Mouse (Mus musculus): ENCODE measurements around the gene Gm17482.
A peak's percentile ranks its signal among the peaks of the same experiment; 100 is the strongest.
"Not testable (repeated sequence)": the region's sequence is repeated elsewhere in the genome, so short reads cannot be mapped to it uniquely, and the experiment has no call there.

Gene Gm17482

GRCm38 (mm10) chr6:115227043-115227442 is at the start of gene Gm17482:
Gm17482 (plus strand) TSS chr6:115227343.
- no peak for DNase-seq (ENCODE audit: low read depth, low spot score)

DNA sequence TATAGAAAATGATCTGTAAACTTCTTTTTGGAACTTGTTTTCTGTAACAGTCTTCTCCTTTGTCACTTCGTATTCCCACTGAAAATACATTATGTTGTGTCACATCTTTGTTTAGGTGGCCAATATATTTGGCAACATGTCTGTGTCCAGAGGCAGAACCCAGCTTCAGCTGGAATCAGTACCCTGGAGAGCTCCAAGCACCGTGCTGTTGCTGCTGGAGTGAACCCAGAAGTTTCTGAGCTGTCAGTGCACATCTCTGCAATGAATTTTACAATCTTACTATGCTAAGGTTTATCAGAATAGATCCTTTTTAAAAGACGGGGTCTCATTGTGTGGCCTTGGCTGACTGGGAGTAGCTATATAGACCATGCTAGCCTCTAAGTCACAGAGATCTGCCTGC is 48.3 kb upstream of the Gm17482 start:
- DNase-seq (ENCODE audit: low read depth, low spot score) = no peak

- DNase-seq (ENCODE audit: low read depth, low spot score) = no peak
Measured at GRCm38 (mm10) chr6:115181094-115181493, 46.0 kb upstream of the Gm17482 start.

DNA sequence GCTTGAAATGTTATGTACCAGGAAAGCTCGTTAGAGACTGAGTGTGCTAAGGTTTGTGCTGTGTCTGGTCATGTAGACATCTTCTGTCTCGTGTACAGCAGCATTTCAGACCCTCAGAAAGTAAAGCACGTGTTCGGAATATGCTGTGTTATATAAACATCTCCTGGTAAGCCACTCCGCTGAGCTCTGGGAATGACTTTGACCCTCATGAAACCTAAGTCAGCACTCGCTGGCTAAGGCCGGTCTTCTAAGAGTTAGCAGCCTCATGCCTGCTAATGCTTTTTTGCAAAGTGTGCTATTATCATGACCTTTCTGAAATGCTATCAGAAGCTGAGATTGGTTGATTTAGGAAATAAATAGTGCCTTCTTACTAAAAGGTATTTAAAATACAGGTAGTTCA is 36.0 kb upstream of the Gm17482 start:
- no peak for DNase-seq (ENCODE audit: low read depth, low spot score)

GRCm38 (mm10) chr6:115200753-115201152 is 26.4 kb upstream of the Gm17482 start:
- no peak for DNase-seq (ENCODE audit: low read depth, low spot score)

DNA sequence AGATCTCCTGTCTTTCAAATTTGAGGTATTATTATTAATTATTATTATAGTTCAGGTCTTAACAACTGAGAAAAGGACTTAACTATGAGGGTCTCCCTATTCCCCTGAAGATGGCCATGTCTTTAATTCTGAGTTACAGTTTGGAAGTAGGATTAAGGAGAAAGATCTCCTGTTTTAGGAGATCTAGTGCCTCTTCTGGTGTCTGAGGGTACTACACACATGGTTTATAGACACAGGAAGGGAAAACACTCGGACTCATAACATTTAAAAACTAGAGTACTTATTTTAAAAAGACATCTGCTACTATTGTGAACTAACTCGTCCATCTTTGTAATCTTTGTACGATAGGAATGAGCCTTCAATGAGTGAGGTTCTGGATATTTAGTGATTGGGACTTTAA is 24.1 kb upstream of the Gm17482 start:
- no peak for DNase-seq (ENCODE audit: low read depth, low spot score)

DNA sequence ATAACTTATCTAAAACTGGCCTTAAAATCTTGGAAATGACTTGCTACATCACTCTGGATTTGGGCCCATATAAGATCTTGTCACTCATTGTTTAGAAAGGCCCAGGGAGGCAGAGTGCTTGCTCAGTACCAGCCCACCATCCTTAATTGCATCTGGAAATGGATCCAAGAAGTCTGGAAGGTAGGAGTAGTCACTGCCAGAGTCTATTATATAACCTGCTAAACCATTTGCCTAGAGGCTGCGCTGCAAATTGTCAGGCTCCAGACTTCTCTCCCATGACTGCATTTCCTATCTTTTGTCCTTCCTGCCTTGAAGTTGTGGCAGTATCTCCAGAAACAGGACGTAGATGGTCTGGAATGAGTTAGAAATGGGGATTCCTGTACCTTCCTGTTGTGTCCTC is 17.0 kb upstream of the Gm17482 start:
- DNase-seq (ENCODE audit: low read depth, low spot score) = no peak

DNA sequence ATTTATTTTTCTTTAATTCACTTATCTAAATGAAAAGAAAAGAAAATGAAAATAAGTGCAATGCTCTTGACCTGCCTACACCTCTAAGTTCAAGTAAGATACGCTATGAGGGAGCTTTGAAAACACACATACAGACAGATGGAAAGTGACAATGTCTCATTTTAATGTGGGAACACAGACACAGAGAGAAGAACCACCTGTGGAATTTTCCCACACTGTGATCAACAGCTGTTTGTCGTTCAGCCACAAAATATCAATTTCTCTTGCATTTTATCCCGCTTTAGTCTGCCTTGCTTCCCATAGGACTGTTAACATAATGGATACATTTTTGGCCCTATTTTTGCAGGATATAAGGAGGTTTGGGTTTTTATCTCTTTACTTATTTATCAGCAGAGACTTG is 16.3 kb upstream of the Gm17482 start:
- DNase-seq (ENCODE audit: low read depth, low spot score) = no peak

GRCm38 (mm10) chr6:115212132-115212903 is 14.8 kb upstream of the Gm17482 start:
- no peak for DNase-seq (ENCODE audit: low read depth, low spot score)

DNA sequence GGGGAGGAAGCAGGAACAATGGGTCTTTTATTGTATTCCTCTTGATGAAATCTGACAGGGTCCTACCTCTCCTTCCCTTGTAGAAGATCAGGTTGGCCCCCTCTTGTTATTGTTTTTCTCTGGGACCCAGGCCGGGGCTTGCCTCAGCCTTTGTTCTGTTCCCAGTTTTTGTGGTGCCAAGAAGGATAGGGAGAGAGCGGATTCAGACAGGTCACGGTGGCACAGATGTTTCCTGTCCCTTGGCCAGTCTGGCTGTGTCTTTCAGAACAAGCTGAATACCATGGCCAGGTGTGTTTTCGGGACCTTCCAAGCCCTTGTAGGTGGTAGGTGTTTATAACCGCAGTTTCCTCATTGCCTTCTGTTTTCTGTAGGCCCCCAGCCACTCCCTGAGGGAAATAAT is 14.0 kb upstream of the Gm17482 start:
- no peak for DNase-seq (ENCODE audit: low read depth, low spot score)

- DNase-seq (ENCODE audit: low read depth, low spot score) = no peak
Measured at GRCm38 (mm10) chr6:115221215-115221641, 5.9 kb upstream of the Gm17482 start.

- no peak for DNase-seq (ENCODE audit: low read depth, low spot score)
Measured at GRCm38 (mm10) chr6:115225519-115225918, 1.6 kb upstream of the Gm17482 start.

DNA sequence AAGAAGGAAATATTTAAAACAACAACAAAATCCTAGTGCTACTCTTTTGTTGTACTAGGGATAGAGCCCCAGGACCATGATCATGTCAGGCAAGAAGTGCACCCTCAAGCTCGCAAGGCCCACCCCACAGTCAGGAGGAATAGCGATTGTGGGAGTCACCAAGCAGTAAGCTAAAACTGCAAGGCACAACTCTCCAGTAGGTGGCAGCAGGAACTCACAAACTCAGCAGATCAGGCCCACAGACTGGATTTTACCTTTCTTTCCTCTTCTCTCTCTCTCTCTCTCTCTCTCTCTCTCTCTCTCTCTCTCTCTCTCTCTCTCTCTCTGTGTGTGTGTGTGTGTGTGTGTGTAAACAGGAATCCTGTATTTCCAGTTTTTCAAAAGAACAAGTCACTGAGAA is 386 bp downstream of the Gm17482 start:
- DNase-seq (ENCODE audit: low read depth, low spot score) = peak; percentile 61

GRCm38 (mm10) chr6:115230557-115230956 is 3.4 kb downstream of the Gm17482 start:
- no peak for DNase-seq (ENCODE audit: low read depth, low spot score)

DNA sequence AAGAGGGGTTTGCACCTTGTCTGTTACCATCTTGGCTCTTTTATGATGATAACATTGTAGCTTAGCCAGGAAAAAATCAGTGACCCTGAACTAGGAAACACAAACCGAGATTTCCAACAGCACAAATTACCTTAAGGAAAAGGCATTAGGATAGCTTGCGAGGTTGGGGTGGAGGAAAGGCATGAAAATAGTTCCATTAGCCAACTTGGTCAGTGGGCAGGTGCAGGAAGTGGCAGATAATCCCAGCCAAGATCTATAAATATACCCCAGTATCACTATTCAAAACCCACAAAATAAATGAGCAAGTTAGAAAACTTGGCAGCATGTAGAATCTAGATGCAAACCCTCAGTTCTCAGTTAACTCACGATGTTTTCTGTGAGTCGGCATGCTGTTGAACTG is 4.7 kb downstream of the Gm17482 start:
- DNase-seq (ENCODE audit: low read depth, low spot score) = no peak

DNA sequence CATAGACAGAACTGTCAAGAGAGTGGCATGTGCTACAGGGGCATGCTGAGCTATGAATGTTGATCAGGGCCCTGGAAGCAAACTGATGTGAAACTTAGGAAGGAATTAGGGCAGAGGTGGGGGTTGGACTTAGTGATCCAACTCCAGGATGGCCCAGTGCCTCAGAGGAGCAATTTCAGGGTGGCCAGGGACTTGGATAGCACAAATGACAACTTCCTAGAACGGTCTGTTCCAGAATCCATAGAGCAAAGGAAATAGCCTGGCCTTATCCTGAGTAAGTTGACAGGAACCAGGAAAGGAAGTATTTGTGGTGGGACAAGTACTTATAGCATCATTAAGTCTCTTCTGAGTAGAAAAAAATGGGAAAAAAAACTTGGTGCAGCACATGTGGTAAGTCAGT is 5.4 kb downstream of the Gm17482 start:
- no peak for DNase-seq (ENCODE audit: low read depth, low spot score)

DNA sequence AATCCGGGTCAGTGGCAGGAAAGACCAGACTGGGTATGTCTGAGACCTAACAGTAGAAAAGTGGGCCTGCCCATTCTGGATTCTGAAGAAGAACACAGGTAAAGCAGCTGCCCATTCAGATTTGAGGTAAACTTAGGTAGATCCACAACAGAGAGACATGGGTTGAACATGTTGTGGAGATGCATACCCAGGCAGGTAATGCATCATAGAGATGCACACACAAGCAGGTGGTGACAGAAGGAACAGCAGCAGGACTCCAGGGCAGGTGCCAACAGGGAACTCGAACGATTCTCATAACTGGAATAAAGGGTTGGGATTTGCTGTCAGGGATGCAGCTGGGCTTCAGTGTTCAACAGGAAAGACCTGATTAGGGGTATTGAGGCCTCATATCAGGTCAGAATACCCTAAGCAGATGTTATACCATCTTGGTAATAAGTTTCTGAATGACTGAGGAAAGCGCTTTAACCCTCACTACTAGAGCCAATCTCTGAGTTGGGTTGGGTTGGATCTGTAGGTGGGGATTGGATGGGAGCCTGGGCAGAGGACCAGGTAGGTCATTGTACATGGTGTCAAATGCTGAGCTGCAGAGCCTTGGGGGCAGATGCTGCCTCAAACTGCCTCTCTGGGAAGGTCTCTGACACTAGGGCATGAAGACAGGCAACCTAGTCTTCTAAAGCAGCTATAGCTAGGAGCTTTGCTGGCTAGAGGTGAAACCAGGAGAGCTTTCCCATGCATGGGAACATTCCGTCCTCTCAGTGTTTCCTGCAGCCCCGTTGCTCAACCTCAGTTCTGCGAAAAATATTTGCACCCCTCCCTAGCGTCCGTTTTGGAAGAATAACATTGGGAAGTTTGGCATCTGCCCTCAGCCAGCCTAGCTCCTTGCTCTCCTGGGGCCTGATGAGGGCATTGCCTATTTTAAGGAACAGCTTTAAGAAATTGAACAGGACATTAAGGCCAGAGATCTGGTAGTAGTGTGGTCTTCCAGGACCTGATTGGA is 11.2 kb downstream of the Gm17482 start:
- no peak for DNase-seq (ENCODE audit: low read depth, low spot score)

GRCm38 (mm10) chr6:115239335-115239734 is 12.2 kb downstream of the Gm17482 start:
- no peak for DNase-seq (ENCODE audit: low read depth, low spot score)

DNA sequence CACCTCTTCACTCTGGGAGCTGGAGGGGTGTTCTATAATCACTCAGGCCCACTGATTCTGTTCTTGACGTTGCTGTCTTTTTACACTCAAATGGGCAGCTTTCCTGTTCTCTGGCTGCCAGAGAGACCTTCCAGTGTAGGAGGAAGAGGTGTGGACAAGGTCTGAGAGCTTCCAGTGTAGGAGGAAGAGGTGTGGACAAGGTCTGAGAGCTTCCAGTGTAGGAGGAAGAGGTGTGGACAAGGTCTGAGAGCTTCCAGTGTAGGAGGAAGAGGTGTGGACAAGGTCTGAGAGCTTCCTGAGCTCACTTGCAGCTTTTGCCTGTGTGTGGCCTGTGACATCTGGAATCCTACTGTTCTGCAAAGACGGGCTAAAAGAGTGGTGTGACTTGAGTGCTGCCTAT is 13.3 kb downstream of the Gm17482 start:
- DNase-seq (ENCODE audit: low read depth, low spot score) = not testable (repeated sequence)

DNA sequence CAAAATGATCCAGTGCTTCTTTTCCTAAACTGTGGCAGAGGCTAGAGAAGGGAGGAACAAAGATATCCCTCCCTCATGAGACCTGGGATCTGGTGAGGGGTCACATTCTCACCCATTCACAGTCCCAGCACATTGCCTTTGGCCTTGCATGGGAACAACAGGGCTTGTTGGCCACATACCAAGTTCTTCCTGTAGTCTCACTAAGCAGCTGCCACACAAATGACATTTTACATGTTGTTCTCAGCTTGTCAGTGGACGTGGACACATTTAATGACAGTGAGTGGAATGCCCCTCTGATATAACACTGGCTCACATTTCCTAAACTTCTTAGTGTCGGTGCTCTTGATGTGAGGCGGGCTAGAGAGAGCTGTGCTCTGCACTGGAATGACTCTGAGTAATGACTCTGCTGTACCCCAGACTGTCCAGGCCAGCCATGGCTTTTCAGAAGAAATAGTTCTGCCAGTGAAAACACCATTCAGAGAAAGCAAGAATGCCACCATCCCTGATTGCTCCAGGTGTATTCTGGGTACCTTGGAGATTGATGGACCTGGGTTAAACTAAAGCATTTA is 14.1 kb downstream of the Gm17482 start:
- no peak for DNase-seq (ENCODE audit: low read depth, low spot score)

GRCm38 (mm10) chr6:115241939-115242338 is 14.8 kb downstream of the Gm17482 start:
- no peak for DNase-seq (ENCODE audit: low read depth, low spot score)

DNA sequence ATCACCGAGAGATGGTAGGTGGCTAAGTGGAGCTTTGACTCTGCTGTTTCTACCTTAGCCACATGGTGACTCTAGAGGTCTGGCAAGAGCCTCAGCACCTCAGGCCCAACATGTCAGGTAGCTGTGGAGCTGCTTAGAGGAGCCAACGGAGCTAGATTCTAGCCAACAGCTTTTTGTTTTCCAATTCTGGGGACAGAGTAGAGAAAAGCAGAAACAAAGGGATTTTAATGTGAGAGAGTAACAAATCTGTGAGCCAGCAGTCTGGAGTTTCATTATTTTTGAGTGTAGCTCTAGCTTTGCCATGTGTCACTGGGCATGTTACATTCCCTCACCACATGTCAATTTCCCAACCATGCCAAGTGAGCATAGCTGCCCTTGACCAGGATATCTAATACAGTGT is 17.1 kb downstream of the Gm17482 start:
- no peak for DNase-seq (ENCODE audit: low read depth, low spot score)
